Mouse (Mus musculus) layer of hippocampus, adult 11-12 months (tissue): ENCODE measurements around the gene Pde8b.

Source experiments
- DNase-seq: peaks from one replicate; pipeline ENCODE4 v3.0.0; 2022; ENCODE audit warnings: low spot score

Gene Pde8b

DNA sequence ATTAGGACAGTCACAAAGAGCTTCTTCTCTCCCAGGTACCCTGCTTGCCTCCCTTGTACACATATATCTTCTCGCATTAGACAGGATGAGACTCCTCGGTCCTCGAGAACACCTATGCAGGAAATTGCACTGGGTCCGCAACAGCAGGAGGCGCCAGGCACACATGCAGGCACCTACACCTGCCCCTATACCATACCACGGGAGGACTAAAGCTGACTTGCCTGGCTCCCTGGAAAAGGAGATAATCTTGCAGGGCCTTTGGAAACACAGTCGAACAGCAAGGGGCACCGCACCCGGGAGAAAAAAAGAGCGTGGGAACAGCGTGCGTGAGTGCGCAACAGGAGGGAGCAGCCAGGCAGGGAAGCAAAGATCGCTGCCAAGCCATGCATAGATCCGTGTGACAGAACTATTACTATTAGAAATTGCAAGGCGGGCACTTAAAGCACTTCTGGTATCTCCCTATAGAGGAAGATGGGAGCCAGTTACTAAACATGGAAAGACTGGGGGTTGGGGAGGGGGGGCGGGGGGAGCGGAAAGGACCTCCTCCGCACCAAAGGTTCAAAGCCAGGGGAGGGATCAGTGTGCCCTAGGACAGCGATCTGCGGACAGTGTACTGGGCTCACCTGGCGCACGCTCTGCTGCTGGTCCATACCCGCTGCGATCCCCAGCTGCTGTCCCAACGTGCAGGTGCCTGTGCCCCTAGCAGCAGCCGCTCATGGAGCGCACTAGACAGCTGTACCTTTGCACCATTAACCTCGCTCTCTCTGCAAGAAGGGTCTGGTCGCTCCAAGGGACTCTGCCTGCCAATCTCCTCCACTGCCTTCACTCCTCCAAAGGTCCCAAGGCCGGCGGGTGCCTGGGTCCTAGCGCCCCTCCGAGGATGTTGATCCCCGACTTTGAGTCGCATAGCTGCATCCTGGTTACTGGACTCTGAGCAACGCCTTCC, at the start of gene Pde8b:
Gene Pde8b (minus strand): TSS at position 826 of the 946 bp plus-strand sequence.
- DNase-seq, result peak; percentile 20

DNA sequence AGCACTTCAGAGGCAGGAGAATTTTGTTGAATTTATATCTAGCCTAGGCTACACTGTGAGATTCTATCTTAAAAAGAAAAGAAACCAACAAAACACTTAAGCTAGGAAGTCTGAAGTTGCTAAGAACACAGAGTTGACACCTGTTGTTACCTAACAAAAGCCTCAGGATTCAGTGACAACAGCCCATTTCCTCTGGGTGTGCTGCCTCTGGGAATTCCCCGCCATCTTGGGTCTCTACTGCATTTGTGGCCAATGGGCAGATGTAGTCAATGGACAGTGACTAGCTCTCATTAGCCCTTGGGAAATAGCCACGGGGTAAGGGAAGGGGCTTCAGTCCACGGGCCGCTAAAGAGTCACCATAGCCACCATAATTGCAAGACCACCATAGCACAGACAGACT, 41.8 kb upstream of the Pde8b start:
- no peak for DNase-seq

DNA sequence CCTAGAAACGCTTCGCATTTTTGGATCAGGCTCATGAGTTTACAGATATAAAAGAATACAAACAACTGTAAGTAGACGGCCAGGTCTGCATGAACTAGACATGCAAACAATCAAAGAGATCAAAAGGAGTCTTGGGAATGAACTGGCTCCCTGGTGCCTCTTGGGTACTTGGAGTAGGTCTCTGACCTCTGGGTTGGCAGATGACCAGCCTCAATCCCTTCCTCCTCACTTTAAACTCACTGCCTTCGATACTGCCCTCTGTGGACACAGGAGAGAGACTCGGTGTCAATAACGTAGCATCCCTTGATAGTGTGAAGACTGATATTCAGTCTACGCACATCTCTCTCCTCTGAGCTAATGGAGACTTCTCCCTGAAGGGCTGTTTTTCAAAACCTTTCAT, 37.9 kb upstream of the Pde8b start:
- DNase-seq, result no peak

DNA sequence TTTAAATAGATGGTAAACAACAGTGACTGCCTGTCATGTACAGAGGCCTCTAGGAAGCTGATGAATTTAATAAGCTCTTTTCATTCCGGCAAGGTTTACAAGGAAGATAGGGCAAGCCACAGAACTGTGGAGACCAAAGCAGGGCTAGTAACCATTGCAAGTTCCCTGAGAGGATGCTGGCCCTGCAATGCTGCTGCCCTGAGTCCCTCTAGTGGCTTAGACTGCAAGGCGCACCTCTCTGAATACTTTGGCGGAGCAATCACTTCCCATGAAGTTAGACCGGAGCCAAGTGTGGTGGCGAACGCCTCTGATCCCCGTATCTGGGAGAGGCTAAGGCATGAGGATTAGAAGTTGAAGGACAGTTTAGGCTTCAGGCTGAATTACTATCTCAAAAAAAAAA, 36.9 kb upstream of the Pde8b start:
- DNase-seq, result peak; percentile 83

DNA sequence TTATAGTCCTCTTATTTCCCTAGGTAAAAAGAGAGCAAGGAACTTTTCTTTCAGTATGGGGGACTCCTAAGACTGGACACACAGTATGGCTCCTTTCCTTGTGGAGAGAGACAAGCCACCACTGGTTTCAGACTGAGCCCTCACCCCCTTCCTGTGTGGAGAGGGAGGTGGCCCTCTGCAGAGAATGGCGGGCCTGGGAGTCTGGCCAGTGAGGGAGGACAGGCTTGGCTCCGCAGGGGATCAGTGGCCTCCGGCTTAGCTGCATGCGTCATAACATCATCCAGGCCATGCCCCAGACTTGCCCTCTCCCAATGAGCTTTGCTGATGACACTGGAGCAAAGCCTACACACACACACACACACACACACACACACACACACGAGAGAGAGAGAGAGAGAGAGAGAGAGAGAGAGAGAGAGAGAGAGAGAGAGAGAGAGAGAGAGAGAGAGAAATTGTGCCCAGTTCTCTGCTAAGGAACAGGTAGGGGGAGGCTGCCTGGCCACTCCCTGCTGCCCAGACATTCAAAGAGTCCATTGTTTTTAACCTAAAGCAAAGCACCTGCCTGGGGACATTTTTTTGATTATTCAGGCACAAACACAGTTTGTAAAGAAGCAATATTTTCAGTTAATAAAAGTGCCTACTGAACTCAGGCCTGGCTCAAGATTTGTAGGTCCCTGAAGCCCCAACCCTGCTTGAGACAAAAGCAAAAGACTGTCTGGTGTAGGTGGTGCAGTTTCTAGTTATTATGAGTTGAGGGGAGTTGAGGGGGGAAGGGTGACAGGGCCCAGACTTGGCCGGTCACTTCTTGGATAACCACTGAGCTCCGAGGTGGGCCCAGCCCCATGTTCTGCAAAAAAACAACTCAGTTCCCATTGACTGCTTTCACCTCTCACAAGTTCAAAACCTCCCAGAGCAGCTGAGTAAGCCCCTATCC, 31.9 kb upstream of the Pde8b start:
- no peak for DNase-seq

DNA sequence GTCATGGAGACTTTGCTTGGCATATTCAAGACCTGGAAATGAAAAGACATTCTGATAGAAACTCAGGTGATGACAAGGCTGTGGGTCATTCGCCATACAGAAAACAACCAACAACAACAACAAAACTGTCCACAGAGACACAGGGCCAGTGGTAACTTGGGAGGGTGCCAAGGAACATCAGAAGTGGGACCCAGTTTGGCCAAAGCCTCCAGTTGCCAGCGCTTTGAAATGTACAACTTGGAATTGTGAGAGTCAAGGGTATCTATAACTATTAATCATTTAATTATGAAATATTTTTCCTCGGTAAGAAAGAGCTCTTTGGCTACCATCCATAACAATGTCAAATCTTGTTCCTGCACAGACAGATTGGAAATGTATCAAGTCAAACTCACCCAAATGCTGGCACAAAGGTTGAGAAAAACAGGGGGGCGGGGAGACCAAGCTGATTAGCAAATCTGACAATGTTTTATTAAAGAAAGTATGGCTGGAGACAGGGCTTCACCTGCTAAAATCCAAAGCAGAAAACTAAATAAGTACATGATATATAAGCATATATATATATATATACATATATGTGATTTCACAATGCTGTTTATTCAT, 28.4 kb upstream of the Pde8b start:
- no peak for DNase-seq

DNA sequence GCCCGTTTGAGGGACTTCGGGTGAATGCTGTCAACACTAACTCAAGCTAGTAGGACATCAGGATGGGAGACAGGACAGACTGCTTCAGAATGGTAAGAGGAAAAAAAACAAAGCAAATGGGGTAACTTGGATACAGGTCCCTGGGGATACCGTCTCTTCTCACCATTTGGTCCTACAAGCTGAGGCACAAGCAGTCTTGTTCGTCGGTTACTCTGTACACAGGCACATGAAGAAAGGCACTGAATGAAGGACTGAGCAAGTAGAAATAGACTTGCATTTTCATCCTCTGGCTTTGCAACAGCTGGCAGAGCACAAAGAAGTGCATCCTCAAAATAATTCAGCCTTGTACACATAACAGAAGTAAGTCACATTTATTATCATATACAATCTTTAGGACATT, 14.6 kb upstream of the Pde8b start:
- DNase-seq, result no peak

DNA sequence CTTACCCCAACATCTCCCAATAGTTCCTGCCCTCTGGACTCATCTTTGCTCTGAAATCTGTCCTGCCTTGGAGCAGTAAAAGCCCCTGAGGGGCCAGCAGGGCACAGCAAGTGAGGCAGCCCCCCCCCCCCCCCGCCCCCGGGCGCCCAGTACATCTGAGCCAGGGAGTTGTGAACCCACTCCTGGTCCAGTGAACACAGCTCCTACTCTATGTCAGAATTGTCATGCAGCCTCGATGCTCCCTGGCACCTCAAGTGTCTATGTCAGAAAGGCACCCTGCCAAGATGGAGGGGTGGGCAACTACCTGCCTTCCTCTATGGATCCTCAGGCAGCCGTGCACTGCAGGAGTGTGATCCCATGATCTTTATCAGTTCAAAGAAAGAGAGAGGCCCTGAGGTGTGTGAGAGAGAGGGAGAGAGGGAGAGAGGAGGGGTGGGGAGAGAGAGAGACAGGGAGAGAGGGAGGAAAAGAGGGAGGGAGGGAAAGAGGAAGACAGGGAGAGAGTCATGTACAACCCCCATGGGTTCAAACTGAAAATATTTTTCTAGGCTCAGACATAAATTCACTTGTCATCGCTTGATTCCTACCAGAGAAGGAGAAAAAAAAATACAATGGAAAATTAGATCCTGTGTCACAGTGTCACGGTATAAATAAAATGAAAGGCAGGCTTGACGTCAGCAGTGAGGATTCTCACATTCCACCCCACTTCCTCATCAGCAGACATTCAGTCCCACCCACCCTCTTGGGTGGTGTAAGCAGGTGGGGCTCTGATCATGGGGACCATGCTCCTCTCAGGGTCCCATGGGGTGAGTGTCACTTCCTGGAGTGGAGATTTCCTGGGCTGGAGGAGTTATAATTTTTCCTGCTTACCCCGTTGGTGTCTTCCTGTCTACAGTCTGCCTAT, 11.0 kb upstream of the Pde8b start:
- no peak for DNase-seq

DNA sequence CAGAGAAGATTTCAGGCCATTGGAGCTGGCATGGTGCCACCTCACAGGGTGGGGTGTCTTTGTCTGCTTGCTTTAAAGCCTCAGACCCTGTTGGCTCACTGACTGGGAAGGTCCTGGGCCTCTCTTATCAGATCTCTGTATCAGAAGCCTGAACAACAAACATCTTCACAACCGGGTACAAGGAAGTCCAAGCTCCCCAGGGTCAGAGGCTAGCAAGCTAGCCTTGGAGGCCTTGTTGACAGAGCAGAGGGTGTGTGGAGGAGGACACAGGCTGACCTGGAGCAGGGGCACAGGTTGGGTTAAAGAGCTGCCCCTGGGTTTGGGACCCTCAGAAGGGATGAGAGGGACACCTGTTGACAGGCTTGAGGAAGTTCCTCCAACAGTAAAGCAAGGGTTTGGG, 10.3 kb upstream of the Pde8b start:
- no peak for DNase-seq

DNA sequence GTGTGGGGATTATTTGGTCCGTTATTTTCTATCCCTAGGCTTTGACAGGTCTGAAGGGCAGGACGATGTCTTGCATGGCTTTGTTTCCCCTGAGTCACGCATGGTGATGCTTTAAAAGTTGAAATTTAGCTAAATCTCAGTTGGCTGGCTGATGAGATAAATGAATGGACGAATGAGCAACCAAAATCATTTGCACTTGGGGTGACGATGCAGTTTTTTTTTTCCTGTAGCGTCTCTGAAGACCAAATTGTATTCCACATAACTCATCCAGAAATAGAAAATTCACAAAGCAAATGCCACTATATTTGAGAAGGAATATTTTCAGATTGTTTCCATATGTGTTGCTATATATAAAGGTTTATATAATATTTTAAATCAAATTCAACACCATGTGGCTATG, 6.9 kb upstream of the Pde8b start:
- DNase-seq, result no peak

DNA sequence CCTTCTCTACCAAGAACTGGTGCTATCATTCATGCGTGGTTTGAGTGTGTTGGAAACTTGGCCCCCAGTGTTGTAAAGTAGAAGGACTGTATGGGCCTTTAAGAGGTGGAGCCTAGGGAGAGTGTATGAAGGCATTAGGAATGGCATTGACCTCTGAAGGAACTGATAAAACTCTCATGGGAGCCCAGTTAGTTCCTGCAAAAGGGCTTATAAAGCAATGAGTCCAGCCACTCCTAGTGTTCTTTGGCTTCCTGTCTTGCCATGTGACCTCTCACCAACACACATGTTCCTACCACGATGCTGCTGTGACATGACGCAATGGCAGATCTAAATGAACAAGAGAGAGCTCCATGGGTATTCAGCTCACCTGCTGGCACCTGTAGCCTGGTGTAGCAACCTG, 4.9 kb upstream of the Pde8b start:
- DNase-seq, result no peak

DNA sequence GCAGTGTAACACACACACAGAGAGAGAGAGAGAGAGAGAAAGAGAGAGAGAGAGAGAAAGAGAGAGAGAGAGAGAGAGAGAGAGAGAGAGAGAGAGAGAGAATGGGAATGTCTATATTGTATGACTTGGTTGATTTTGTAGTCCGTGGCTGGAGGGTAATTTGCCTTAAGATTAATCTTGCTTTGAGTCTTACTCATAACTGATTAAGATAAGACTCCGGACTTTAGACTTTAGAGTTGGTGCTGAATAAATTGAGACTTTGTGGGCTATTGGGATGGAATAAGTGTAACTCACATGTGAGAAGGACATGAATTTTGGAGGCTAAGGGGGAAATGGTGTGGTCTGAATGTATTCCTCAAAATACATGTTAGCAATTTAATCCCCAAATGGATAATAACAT, 7.1 kb downstream of the Pde8b start:
- DNase-seq, result no peak

DNA sequence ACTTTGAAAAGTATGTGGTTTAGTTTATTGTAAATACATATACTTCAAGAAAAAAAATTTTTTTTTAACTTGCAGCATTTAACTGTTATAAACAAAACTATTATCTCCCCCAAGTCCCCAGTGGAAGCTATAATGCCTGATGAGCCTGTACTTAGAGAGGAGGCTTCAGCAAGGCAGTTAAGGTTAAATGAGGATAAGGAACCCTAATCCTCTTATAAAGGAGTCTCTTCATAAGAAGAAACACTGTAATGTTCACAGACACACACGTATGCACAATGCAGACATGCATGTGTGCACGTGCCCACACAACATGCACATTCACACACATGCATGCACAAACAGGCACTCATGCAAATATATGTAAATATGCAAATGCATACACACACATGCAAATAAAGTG, 12.6 kb downstream of the Pde8b start:
- DNase-seq, result no peak

DNA sequence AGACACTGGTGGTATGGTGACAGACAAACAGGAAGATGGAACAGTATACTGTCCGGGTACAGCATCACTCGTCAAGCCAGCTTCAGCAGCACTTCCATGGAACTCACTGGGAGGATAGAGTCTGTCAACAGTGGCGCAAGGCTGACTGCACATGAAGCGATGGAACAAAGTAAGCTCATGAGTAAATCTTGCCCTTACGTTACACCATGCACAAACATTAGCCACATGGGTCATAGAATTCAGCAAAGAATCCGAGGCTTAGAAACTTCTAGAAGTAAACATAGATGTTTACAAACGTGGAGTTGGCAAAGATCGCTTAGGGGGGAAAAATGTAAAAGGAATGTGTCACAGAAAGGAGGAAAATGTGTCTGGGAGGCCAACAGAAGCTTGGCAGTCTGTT, 14.9 kb downstream of the Pde8b start:
- DNase-seq, result no peak

DNA sequence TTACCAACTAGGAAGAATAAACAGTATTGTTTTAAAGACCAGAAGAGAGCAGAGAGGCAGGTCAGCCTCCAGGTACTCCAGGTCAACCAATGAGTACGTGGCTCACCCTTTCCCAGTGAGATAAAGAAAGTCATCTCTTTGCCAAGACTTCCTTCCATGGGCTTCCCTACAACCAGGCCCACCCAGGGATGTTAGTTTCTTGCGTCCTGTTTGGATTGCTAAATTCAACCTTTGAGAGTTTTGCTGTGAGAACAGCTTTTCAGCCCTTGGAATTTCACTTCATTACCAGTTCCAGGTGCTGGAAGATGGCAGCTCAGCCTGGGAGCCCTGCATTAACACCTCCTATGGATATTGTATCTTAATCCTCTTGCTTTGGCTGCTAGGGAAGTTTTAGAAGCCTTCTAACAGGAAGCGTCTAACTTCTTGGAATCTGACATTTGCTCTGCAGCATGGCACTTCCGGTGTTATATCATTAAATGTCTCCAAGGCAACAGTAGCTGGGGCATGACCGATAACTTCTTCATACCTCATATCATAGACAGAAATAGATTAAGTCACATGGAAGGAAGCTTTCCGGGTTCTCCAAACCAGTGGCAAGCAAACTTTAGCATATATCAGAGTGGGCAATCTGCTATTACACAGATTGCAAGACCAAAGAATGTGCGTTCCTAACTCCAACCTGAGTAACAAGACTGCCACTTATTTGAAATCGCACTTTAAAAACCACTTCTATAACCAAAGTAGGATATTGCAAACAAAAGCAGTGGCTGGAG, 18.6 kb downstream of the Pde8b start:
- DNase-seq, result no peak

DNA sequence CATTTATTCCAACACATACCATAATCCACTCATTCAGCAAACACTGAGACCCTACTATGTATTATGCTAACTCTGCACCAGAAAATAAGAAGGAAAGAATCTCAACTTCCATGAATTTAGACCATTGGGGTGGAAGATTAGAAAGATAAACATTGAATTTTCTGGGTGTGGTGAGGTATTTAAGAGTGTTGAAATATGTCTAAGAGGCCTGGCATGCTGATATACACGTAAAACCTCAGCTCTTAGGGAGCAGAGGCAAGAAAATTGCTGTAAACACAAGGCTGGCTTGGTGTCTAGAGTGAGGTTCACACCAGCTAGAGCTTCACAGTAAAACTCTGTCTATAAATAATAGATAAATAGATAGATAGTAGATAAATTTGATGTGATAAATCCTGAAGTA, 19.8 kb downstream of the Pde8b start:
- no peak for DNase-seq

DNA sequence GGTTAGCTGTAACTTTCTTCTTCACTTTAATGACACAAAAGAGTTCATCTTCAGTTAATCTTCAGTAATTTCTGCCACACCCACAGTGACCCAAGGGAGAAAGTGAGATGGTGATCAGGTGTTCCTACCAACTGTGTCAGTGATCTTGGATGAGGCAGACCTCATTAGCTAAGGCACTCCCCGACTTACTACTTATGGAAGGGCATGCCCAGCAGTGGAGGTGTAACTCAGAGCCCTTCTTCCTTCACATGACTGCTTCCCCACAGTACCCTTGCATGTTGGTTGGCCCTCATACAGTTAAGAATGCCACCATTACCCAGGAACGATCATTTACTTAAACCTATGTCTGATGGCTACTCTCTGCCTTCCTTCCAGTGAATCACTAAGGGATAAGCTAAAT, 25.6 kb downstream of the Pde8b start:
- DNase-seq, result no peak

DNA sequence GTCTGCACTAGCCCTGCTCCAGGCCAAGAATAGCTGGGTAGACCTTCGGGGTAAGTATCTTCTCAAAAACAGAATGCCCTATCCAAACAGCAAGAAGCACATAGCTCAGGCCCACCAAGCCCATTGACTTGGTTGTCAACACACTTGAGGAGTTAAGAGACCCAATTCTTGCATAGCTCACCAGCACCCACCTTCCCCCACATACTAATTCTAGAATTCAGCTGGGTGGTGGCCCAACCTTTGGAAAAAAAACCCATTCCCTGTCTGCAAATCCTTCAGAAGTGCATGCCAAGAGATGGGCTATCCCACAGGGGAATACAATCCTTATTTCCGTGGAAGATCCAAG, 26.7 kb downstream of the Pde8b start:
- DNase-seq, result no peak

DNA sequence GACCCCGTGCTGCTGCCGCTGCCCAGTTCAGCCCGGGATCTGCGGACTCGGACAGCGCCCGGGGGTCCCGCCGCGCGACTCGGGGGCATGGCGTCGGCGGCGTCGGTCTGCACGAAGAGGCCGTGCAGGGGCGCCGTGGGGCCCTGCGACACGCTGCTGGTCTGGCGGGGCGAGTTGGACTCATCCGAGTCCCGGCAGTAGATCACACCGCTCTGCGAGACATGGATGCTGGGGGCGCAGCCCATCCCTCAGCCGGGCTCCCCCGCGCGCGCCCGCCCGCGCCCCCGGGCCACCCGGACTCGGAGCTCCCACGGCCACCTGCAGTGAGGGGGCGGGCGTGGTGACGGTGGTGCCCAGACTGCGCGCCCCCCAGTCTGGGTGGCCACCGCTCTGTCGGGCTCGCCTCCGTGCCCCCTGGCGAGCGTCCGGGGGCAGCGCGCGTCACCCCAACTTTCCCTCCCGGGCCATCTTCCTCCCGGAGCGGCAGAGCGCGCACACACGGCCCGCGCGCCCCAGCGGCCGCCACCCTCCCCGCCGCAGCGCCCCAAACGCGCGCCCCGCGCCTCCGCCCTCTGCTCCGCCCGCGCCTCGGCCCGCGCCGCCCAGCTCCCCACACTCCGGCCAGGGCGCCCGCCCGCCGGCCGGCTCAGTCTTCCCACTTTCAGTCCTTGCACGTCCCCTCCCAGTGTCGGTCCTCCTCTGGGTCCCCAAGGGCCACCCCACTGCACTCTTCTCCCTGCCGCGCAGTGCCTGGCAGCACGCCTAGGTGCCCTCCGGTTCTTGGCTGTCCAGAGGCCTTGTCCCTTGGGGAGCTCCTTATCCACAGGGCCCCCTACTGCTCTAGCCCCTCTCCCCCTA, 27.3 kb downstream of the Pde8b start:
- peak; percentile 40 for DNase-seq
